Comparison of ENCODE assay signal across 12 mouse cellular contexts in genomic region chr11:84692638-84693037, GRCm38 (mm10).
A peak's percentile ranks its signal among the peaks of the same experiment; 100 is the strongest.
DNase-seq lines count a peak whose midpoint lies in the region; ATAC-seq lines count a peak whose summit lies in the region.
"Had no signal": no experiment of that assay in that cellular context is flagged by ENCODE, and none has a peak within 500 bp of the region (broad histone marks: within the 10 kb centered on the region; RNA-seq: fewer than 3 reads in every experiment).

No protein-coding gene starts in this region.

- H3K4me2 ChIP-seq in liver, embryonic 13.5 days = peak overlapping the region; percentile 47
- H3K4me2 ChIP-seq: limb, embryonic 12.5 days; neural tube, embryonic 13.5 days had no signal

- H3K4me3 ChIP-seq in liver, embryonic 13.5 days (replicated peaks) = peak overlapping the region; percentile 23; the same call in 1 of the 2 replicates
- H3K4me3 ChIP-seq: heart, embryonic 10.5 days; limb, embryonic 12.5 days; neural tube, embryonic 13.5 days had no signal

- no peak overlapping the region; the same call in 1 of the 2 replicates for H3K27ac ChIP-seq in liver, embryonic 13.5 days
- H3K27ac ChIP-seq: heart, embryonic 10.5 days; limb, embryonic 12.5 days; neural tube, embryonic 13.5 days had no signal

- no peaks in the 10 kb centered on the region for H3K36me3 ChIP-seq in liver, embryonic 13.5 days
- H3K36me3 ChIP-seq: heart, embryonic 10.5 days; limb, embryonic 12.5 days; neural tube, embryonic 13.5 days had no signal

- peak; percentile 15 to 29 for DNase-seq in cerebellum, postnatal 25 days
- no peak for DNase-seq in cerebellum, adult 11-12 months
- DNase-seq in retina, postnatal 1 day = peak; percentile 60
- no peak for DNase-seq in retina, embryonic 14.5 days (ENCODE audit: low spot score)
- DNase-seq in liver, embryonic 13.5 days = peak; percentile 21
- peak; percentile 4 to 28 for DNase-seq in thymus, postnatal 36 days
- no peak for DNase-seq in layer of hippocampus, postnatal 36 days
- no peak for DNase-seq in gastrocnemius, adult 18-20 months (ENCODE audit: low spot score)
- DNase-seq: kidney, adult 8-10 months had no signal

- peaks cover 31% of the 10 kb centered on the region for H3K4me1 ChIP-seq in liver, embryonic 13.5 days (replicated peaks)

- ATAC-seq in liver, embryonic 13.5 days (ENCODE audit: low read depth) = peak; percentile 86

- H3K9me3 ChIP-seq in liver, embryonic 13.5 days (replicated peaks) = no peaks in the 10 kb centered on the region
- H3K9me3 ChIP-seq: heart, embryonic 10.5 days; limb, embryonic 12.5 days; neural tube, embryonic 13.5 days had no signal

- WGBS in liver, embryonic 13.5 days (ENCODE audit: insufficient replicate concordance) = 16% methylated on average over 10 of the region's 10 CpGs

- H3K27me3 ChIP-seq in liver, embryonic 13.5 days = peaks cover 3% of the 10 kb centered on the region; the same call in 1 of the 2 replicates

- peak overlapping the region; percentile 26; the same call in 1 of the 2 replicates for H3K9ac ChIP-seq in liver, embryonic 13.5 days
- H3K9ac ChIP-seq: limb, embryonic 12.5 days; neural tube, embryonic 13.5 days had no signal

Comparison
In these comparisons a context has a peak if more than half of its experiments do, and no peak if none do; other contexts are left out.
1. DNase-seq: peak in cerebellum, postnatal 25 days (2 of 2), retina, postnatal 1 day (single experiment), liver, embryonic 13.5 days (single experiment) and thymus, postnatal 36 days (2 of 2); none in cerebellum, adult 11-12 months (single experiment), retina, embryonic 14.5 days (single experiment), layer of hippocampus, postnatal 36 days (0 of 2) and gastrocnemius, adult 18-20 months (single experiment).